Mouse (Mus musculus) neutrophil, adult 59 days (primary cell): Measurements from ENCODE around the gene Map2k1. TPM values are rescaled to one million over a fixed set of nuclear protein-coding genes. Genes with fewer than 3 reads are reported as not detected.

Experiments used
- total RNA-seq, 2 experiments: library from RNA; stranded (reverse); gene quantifications; 1 replicate in 1 of 2; 2 replicates in 1 of 2; pipeline ENCODE4 v1.2.4; 2023

The Map2k1 gene
- 10 to 100 TPM; 84.2 to 87.7 TPM for total RNA-seq

GRCm38 (mm10) chr9:64253021-64253904 is at the start of gene Map2k1:
TSS of gene Map2k1 (minus strand) at chr9:64253631.

GRCm38 (mm10) chr9:64281105-64281780 is 27.8 kb upstream of the Map2k1 start, which contains the start of gene Tipin:
TSS of gene Tipin (plus strand) at chr9:64281581.

GRCm38 (mm10) chr9:64234768-64235435 is 18.5 kb downstream of the Map2k1 start, which contains the start of gene Uchl4:
TSS of gene Uchl4 (plus strand) at chr9:64235201.

GRCm38 (mm10) chr9:64178974-64179646 is 74.3 kb downstream of the Map2k1 start, which contains the start of gene Snapc5:
TSS of gene Snapc5 (plus strand) at chr9:64179274.

GRCm38 (mm10) chr9:64172816-64173665 is 80.4 kb downstream of the Map2k1 start, which contains the start of the genes Zwilch and Rpl4:
TSS of gene Zwilch (minus strand) at chr9:64173104.
TSS of gene Rpl4 (plus strand) at chr9:64173375.

Other genes with a start within 250 kb of the Map2k1 start
- gene Smad6, start 231.6 kb downstream of the Map2k1 start, total RNA-seq: 1 to 10 TPM; 1.1 to 2.1 TPM
- not detected for gene Lctl, start 136.5 kb downstream of the Map2k1 start, total RNA-seq
- 10 to 100 TPM; 18.8 to 22.3 TPM for gene Zwilch, start 80.5 kb downstream of the Map2k1 start, total RNA-seq
- 100 to 1,000 TPM; 617 to 686 TPM for gene Rpl4, start 80.3 kb downstream of the Map2k1 start, total RNA-seq
- gene Snapc5, start 74.4 kb downstream of the Map2k1 start, total RNA-seq: 10 to 100 TPM; 30.9 to 33.0 TPM
- gene Uchl4, start 18.4 kb downstream of the Map2k1 start, total RNA-seq: 1 to 10 TPM in 1 of 2 experiments, not detected in 1; 1.2 TPM
- 10 to 100 TPM; 35.9 to 36.4 TPM for gene Tipin, start 27.9 kb upstream of the Map2k1 start, total RNA-seq
- 10 to 100 TPM; 10.1 to 12.9 TPM for gene Dis3l, start 87.7 kb upstream of the Map2k1 start, total RNA-seq
- not detected for gene Megf11, start 132.0 kb upstream of the Map2k1 start, total RNA-seq